16 mouse cellular contexts compared by ENCODE assay signal in genomic region chr19:3845803-3846406, GRCm38 (mm10). TPM values are rescaled to one million over a fixed set of nuclear protein-coding genes. Genes with fewer than 3 reads are reported as not detected.
DNase-seq lines count a peak whose midpoint lies in the region; ATAC-seq and TF ChIP-seq lines count a peak whose summit lies in the region.
"Had no signal": no experiment of that assay in that cellular context is flagged by ENCODE, and none has a peak within 500 bp of the region (broad histone marks: within the 10 kb centered on the region; RNA-seq: fewer than 3 reads in every experiment).

No protein-coding gene starts in this region.

- no peak for ATAC-seq in hindbrain, postnatal 0 days
- ATAC-seq in hindbrain, embryonic 16.5 days = no peak
- no peak for ATAC-seq in activated CD4-positive, CD25-positive, alpha-beta regulatory T cell, adult 4 months
- ATAC-seq: CD4-positive, CD25-positive, alpha-beta regulatory T cell, adult 4 months; forebrain, embryonic 14.5 days had no signal

- no peaks in the 10 kb centered on the region for H3K27me3 ChIP-seq in hindbrain, postnatal 0 days (ENCODE audit: insufficient read depth, low read length)
- H3K27me3 ChIP-seq in hindbrain, embryonic 16.5 days (replicated peaks; ENCODE audit: control insufficient read depth, insufficient read depth, low read length) = no peaks in the 10 kb centered on the region
- H3K27me3 ChIP-seq in cerebellum, adult 2 months (ENCODE audit: control insufficient read depth, insufficient read depth, low read length) = no peaks in the 10 kb centered on the region
- H3K27me3 ChIP-seq in limb, embryonic 10.5 days (ENCODE audit: low read depth, poor library complexity, severe bottlenecking) = no peaks in the 10 kb centered on the region
- H3K27me3 ChIP-seq: hindbrain, embryonic 15.5 days had no signal

- H3K9ac ChIP-seq in hindbrain, postnatal 0 days (replicated peaks; ENCODE audit: low read length) = no peak overlapping the region
- H3K9ac ChIP-seq in hindbrain, embryonic 16.5 days (ENCODE audit: low read depth, low read length) = no peak overlapping the region
- H3K9ac ChIP-seq: hindbrain, embryonic 15.5 days had no signal

- no peak for TF ChIP-seq CTCF in hindbrain, postnatal 0 days (IDR thresholded peaks at IDR 0.05; ENCODE audit: low read depth)
- no peak for TF ChIP-seq CTCF in cerebellum, adult 2 months (IDR thresholded peaks at IDR 0.05; ENCODE audit: borderline replicate concordance, insufficient read depth, low read depth, low read length)

- H3K4me3 ChIP-seq in hindbrain, postnatal 0 days (ENCODE audit: low read length) = no peak overlapping the region
- H3K4me3 ChIP-seq in hindbrain, embryonic 16.5 days (ENCODE audit: low read length) = no peak overlapping the region
- H3K4me3 ChIP-seq in cerebellum, adult 2 months (replicated peaks; ENCODE audit: insufficient read depth, low read depth, low read length) = no peak overlapping the region
- H3K4me3 ChIP-seq in limb, embryonic 10.5 days = no peak overlapping the region
- H3K4me3 ChIP-seq: hindbrain, embryonic 15.5 days; myocyte had no signal

- 62% methylated on average over 1 of the region's 1 CpGs for WGBS in hindbrain, postnatal 0 days
- WGBS in hindbrain, embryonic 16.5 days = 89% methylated on average over 1 of the region's 1 CpGs
- WGBS in cerebellum, adult 2 months = 12% methylated on average over 1 of the region's 1 CpGs
- WGBS in limb, embryonic 10.5 days = 74% methylated on average over 1 of the region's 1 CpGs

- H3K4me2 ChIP-seq in hindbrain, postnatal 0 days (ENCODE audit: low read depth, low read length) = no peak overlapping the region
- H3K4me2 ChIP-seq in hindbrain, embryonic 16.5 days (ENCODE audit: low read length) = no peak overlapping the region
- H3K4me2 ChIP-seq: hindbrain, embryonic 15.5 days; liver, embryonic 11.5 days had no signal

- peak; percentile 24 for DNase-seq in hindbrain, postnatal 0 days (ENCODE audit: low spot score)
- peak; percentile 98 for DNase-seq in brain, adult 2 months (ENCODE audit: low read depth, low spot score)
- DNase-seq in cerebellum, adult 2 months = peak; percentile 92 to 98
- DNase-seq in lung, postnatal 10 days = peak; percentile 50
- no peak for DNase-seq in thymus, postnatal 14 days
- DNase-seq in limb, embryonic 10.5 days (ENCODE audit: low spot score) = no peak
- DNase-seq: kidney, postnatal 10 days; spleen, adult 18-20 months had no signal

- TF ChIP-seq POLR2A in cerebellum, adult 2 months (IDR thresholded peaks at IDR 0.05; ENCODE audit: borderline replicate concordance, insufficient read depth, low read length) = peak; percentile 13; the same call in 1 of the 2 replicates

- H3K4me1 ChIP-seq in hindbrain, postnatal 0 days (ENCODE audit: insufficient read depth, low read length) = peaks cover 2% of the 10 kb centered on the region
- H3K4me1 ChIP-seq in hindbrain, embryonic 16.5 days (ENCODE audit: control insufficient read depth, insufficient read depth, low read depth, low read length) = peaks cover 2% of the 10 kb centered on the region
- H3K4me1 ChIP-seq in cerebellum, adult 2 months (ENCODE audit: control insufficient read depth, insufficient read depth, low read length) = peaks cover 45% of the 10 kb centered on the region
- H3K4me1 ChIP-seq in limb, embryonic 10.5 days = peaks cover 10% of the 10 kb centered on the region

- no peaks in the 10 kb centered on the region for H3K9me3 ChIP-seq in hindbrain, postnatal 0 days (ENCODE audit: low read length)
- no peaks in the 10 kb centered on the region for H3K9me3 ChIP-seq in hindbrain, embryonic 16.5 days (ENCODE audit: control insufficient read depth, low read length)
- no peaks in the 10 kb centered on the region for H3K9me3 ChIP-seq in limb, embryonic 10.5 days (replicated peaks)
- H3K9me3 ChIP-seq: hindbrain, embryonic 15.5 days had no signal

- no peak overlapping the region for H3K27ac ChIP-seq in hindbrain, postnatal 0 days
- H3K27ac ChIP-seq in hindbrain, embryonic 16.5 days (ENCODE audit: low read depth, low read length) = no peak overlapping the region
- peak overlapping the region; percentile 95 for H3K27ac ChIP-seq in cerebellum, adult 2 months (ENCODE audit: insufficient read depth, low read length)
- H3K27ac ChIP-seq in limb, embryonic 10.5 days = no peak overlapping the region
- H3K27ac ChIP-seq: hindbrain, embryonic 15.5 days; stomach, postnatal 0 days had no signal

- no peaks in the 10 kb centered on the region for H3K36me3 ChIP-seq in hindbrain, postnatal 0 days (ENCODE audit: insufficient read depth, low read length)
- no peaks in the 10 kb centered on the region for H3K36me3 ChIP-seq in hindbrain, embryonic 16.5 days (ENCODE audit: control insufficient read depth, insufficient read depth, low read length)
- H3K36me3 ChIP-seq in limb, embryonic 10.5 days = no peaks in the 10 kb centered on the region
- H3K36me3 ChIP-seq: hindbrain, embryonic 15.5 days had no signal

RNA-seq across cellular contexts. Expression of gene Chka, which starts 5.7 kb away (rescaled TPM):
- total RNA-seq in hindbrain, postnatal 0 days (2014; rRNA removed) = 57.3 and 68.9 TPM in 2 replicates
- 53.9 and 57.3 TPM in 2 replicates for polyA plus RNA-seq in hindbrain, postnatal 0 days (2015; fragmentation: Nextera tagmentation; extraction: Ambion mirVana)
- polyA plus RNA-seq in hindbrain, embryonic 16.5 days (2015; fragmentation: Nextera tagmentation; extraction: Ambion mirVana) = 56.1 and 56.3 TPM in 2 replicates
- polyA plus RNA-seq in cerebellum, adult 2 months (2012; rRNA removed) = 118 and 132 TPM in 2 replicates
- polyA plus RNA-seq in activated CD4-positive, CD25-positive, alpha-beta regulatory T cell, adult 4 months (2017; shearing (Covaris generic)) = 1 to 10 TPM; 3.0 to 3.2 TPM
- polyA plus RNA-seq in limb, embryonic 10.5 days (2016; fragmentation: Nextera tagmentation; extraction: Ambion mirVana) = 48.5 and 50.0 TPM in 2 replicates

Comparison
In these comparisons a context has a peak if more than half of its experiments do, and no peak if none do; other contexts are left out.
1. DNase-seq: peak in hindbrain, postnatal 0 days (single experiment), brain, adult 2 months (single experiment), cerebellum, adult 2 months (2 of 2) and lung, postnatal 10 days (single experiment); none in thymus, postnatal 14 days (single experiment) and limb, embryonic 10.5 days (single experiment).
2. RNA of gene Chka, which starts 5.7 kb away (polyA plus RNA-seq): 118 to 132 TPM in cerebellum, adult 2 months, 56.1 to 56.3 TPM in hindbrain, embryonic 16.5 days, 53.9 to 57.3 TPM in hindbrain, postnatal 0 days and 48.5 to 50.0 TPM in limb, embryonic 10.5 days; 3.0 to 3.2 TPM in activated CD4-positive, CD25-positive, alpha-beta regulatory T cell, adult 4 months; every median in the first group is over 10 times any median in the second.